Mouse (Mus musculus) embryonic facial prominence, embryonic 13.5 days (tissue): Measurements from ENCODE around the gene Acvr1. TPM values are rescaled to one million over a fixed set of nuclear protein-coding genes. Genes with fewer than 3 reads are reported as not detected.

Experiments
- ATAC-seq: fragments of 200-750 bp; cut with Nextera tagmentation; 2 replicates; pipeline ENCODE4 v1.8.0; 2017; ENCODE audit warnings: low read depth; ENCODE audit not compliant: insufficient number of reproducible peaks, insufficient read depth, low FRiP score, low TSS enrichment
- H3K27ac ChIP-seq: fragments of 300-500 bp; sonication (generic); 2 replicates; pipeline ENCODE4 v1.5.1; 2015; ENCODE audit warnings: moderate library complexity, mild to moderate bottlenecking, inconsistent platforms
- H3K27me3 ChIP-seq: fragments of 300-500 bp; sonication (generic); 2 replicates; pipeline ENCODE4 v1.6.1; 2015; ENCODE audit warnings: mild to moderate bottlenecking, inconsistent platforms
- H3K36me3 ChIP-seq: fragments of 300-500 bp; sonication (generic); 2 replicates; pipeline ENCODE4 v1.6.1; 2015; ENCODE audit warnings: mild to moderate bottlenecking, inconsistent platforms
- H3K4me1 ChIP-seq: fragments of 300-500 bp; sonication (generic); 2 replicates; pipeline ENCODE4 v1.6.1; 2015; ENCODE audit warnings: inconsistent platforms
- H3K4me2 ChIP-seq: fragments of 300-500 bp; sonication (generic); 2 replicates; pipeline ENCODE4 v1.6.1; 2015; ENCODE audit warnings: moderate library complexity, mild to moderate bottlenecking, inconsistent platforms
- H3K4me3 ChIP-seq: fragments of 300-500 bp; sonication (generic); 2 replicates; pipeline ENCODE4 v1.5.1; 2015; ENCODE audit warnings: mild to moderate bottlenecking, inconsistent platforms
- H3K9ac ChIP-seq: fragments of 300-500 bp; sonication (generic); 2 replicates; pipeline ENCODE4 v1.6.1; 2015; ENCODE audit warnings: mild to moderate bottlenecking, inconsistent platforms
- H3K9me3 ChIP-seq: fragments of 300-500 bp; sonication (generic); 2 replicates; pipeline ENCODE4 v1.6.1; 2016; ENCODE audit warnings: inconsistent platforms
- WGBS: fragments of 180-500 bp; shearing (Covaris S2); methylation state at CpG from one replicate; pipeline ENCODE4 v1.1.7; 2015; ENCODE audit warnings: mixed read lengths; 5-methylcytosine and 5-hydroxymethylcytosine counted together
- polyA plus RNA-seq: library from polyadenylated mRNA; unstranded; fragments of >200 nt; fragmentation: Nextera tagmentation; extraction: Ambion mirVana; gene quantifications from 2 replicates; pipeline ENCODE4 v1.2.1, GENCODE M21; 2015

Gene Acvr1
- polyA plus RNA-seq, result 8.9 and 12.0 TPM in 2 replicates

- H3K36me3 ChIP-seq, result no peaks in the 10 kb centered on the region
- under 1% methylated on average over 63 of the region's 80 CpGs for WGBS
- H3K4me2 ChIP-seq, result peak within 1 kb of the TSS; percentile 77
- H3K4me1 ChIP-seq, result peaks cover 45% of the 10 kb centered on the region
- H3K4me3 ChIP-seq, result peak within 1 kb of the TSS; percentile 89
- H3K9me3 ChIP-seq, result no peaks in the 10 kb centered on the region
- peak within 1 kb of the TSS; percentile 99 for H3K27ac ChIP-seq
- H3K27me3 ChIP-seq, result no peaks in the 10 kb centered on the region
- ATAC-seq, result peak; percentile 89
- peak within 1 kb of the TSS; percentile 90 for H3K9ac ChIP-seq
Measured at GRCm38 (mm10) chr2:58567066-58567810, at the start of gene Acvr1, which contains the start of gene Upp2. Gene Acvr1, minus strand, starts transcription at chr2:58567157. Gene Upp2, plus strand, starts transcription at chr2:58567298.

DNA sequence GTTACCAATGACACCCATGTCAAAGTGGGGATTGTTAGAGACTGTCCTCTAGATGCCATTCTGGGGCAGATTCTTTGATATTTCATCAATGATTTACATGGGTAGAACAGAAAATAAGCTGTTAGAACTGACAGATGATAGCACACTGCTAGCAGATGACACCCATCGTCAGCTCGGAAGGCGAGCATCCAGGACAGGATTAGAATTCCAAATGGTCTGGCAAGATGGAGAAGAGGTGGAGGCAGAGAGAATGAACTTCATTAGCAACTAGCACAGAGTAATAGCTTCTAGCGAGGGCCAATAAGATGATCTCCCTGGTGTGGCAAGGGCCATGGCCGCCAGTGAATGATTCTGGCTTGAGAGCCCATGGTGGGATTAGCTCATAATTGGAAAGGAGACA, 48.8 kb upstream of the Acvr1 start:
- Histone ChIP-seq H3K9ac (no peak overlapping the region), H3K36me3 (no peaks in the 10 kb centered on the region), H3K27ac (no peak overlapping the region), H3K4me2 (no peak overlapping the region), H3K4me3 (no peak overlapping the region), H3K9me3 (no peaks in the 10 kb centered on the region), H3K27me3 (no peaks in the 10 kb centered on the region), H3K4me1 (no peaks in the 10 kb centered on the region)
- 94% methylated on average over 5 of the region's 5 CpGs for WGBS
- ATAC-seq, result no peak

- Histone ChIP-seq H3K27ac (no peak overlapping the region), H3K9ac (no peak overlapping the region), H3K4me3 (no peak overlapping the region), H3K36me3 (no peaks in the 10 kb centered on the region), H3K27me3 (no peaks in the 10 kb centered on the region), H3K4me2 (no peak overlapping the region), H3K4me1 (no peaks in the 10 kb centered on the region), H3K9me3 (no peaks in the 10 kb centered on the region)
- 97% methylated on average over 8 of the region's 8 CpGs for WGBS
- no peak for ATAC-seq
Measured at GRCm38 (mm10) chr2:58614851-58615250, 47.9 kb upstream of the Acvr1 start.

GRCm38 (mm10) chr2:58613720-58614119, 46.8 kb upstream of the Acvr1 start:
- 94% methylated on average over 3 of the region's 3 CpGs for WGBS
- no peaks in the 10 kb centered on the region for H3K36me3 ChIP-seq
- ATAC-seq, result no peak
- no peak overlapping the region for H3K4me2 ChIP-seq
- H3K27me3 ChIP-seq, result no peaks in the 10 kb centered on the region
- no peak overlapping the region for H3K4me3 ChIP-seq
- no peaks in the 10 kb centered on the region for H3K4me1 ChIP-seq
- H3K9me3 ChIP-seq, result no peaks in the 10 kb centered on the region
- H3K9ac ChIP-seq, result no peak overlapping the region
- no peak overlapping the region for H3K27ac ChIP-seq

GRCm38 (mm10) chr2:58604791-58605190, 37.8 kb upstream of the Acvr1 start:
- Histone ChIP-seq H3K36me3 (no peaks in the 10 kb centered on the region), H3K9me3 (no peaks in the 10 kb centered on the region), H3K4me3 (no peak overlapping the region), H3K4me1 (no peaks in the 10 kb centered on the region), H3K4me2 (no peak overlapping the region), H3K27ac (no peak overlapping the region), H3K9ac (no peak overlapping the region), H3K27me3 (no peaks in the 10 kb centered on the region)
- 88% methylated on average over 3 of the region's 3 CpGs for WGBS
- no peak for ATAC-seq

DNA sequence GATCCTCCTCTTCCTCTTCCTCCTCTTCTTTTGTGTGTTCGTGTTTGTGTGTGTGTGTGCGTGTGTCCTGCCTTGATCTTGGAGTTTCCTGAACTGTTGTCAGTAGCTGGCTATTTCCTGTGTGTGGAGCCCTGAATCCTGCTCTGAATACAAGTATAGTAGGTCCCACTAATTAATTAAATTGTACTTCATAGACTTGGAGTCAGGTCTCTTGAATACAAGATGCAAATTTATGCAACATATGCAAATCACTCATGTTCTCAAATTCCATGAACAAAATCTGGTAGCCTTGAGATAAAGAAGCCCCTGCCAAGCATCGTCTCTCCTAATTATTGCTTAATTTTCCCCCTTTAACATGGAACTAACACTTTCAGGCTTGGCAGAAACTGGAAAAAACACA, 36.4 kb upstream of the Acvr1 start:
- Histone ChIP-seq H3K9me3 (no peaks in the 10 kb centered on the region), H3K4me3 (no peak overlapping the region), H3K36me3 (no peaks in the 10 kb centered on the region), H3K4me1 (no peaks in the 10 kb centered on the region), H3K9ac (no peak overlapping the region), H3K27me3 (no peaks in the 10 kb centered on the region), H3K27ac (no peak overlapping the region), H3K4me2 (no peak overlapping the region)
- no peak for ATAC-seq
- WGBS, result 90% methylated on average over 3 of the region's 3 CpGs

DNA sequence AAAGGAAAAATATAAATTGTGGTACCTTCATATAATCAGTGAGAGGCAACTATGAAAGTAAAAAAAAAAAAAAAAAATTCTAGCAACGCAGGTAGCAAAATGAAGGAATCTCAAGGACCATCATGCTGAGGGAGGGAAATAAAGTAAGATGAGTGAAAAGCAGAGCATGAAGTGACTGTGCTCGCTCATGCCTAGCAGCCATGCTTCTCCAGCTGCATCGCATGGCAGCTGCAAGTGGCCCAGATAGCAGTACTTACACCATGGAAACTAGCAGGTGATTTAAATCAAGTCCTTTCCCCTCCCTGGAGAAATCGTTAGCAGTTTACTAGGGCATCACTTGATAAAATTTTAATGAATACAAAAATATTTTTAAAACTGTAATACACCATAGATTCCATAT, 34.4 kb upstream of the Acvr1 start:
- H3K9ac ChIP-seq, result no peak overlapping the region
- no peak overlapping the region for H3K27ac ChIP-seq
- no peak overlapping the region for H3K4me2 ChIP-seq
- 89% methylated on average over 4 of the region's 4 CpGs for WGBS
- no peaks in the 10 kb centered on the region for H3K27me3 ChIP-seq
- H3K9me3 ChIP-seq, result no peaks in the 10 kb centered on the region
- 0 out of 2 replicates have a peak, but pooled peaks cover 8% of the 10 kb centered on the region for H3K4me1 ChIP-seq
- ATAC-seq, result no peak
- H3K36me3 ChIP-seq, result no peaks in the 10 kb centered on the region
- no peak overlapping the region for H3K4me3 ChIP-seq

- Histone ChIP-seq H3K4me1 (peaks cover 19% of the 10 kb centered on the region), H3K27me3 (no peaks in the 10 kb centered on the region)
- 94% methylated on average over 6 of the region's 6 CpGs for WGBS
Measured at GRCm38 (mm10) chr2:58599639-58600038, 32.7 kb upstream of the Acvr1 start.

GRCm38 (mm10) chr2:58597556-58597955, 30.6 kb upstream of the Acvr1 start:
- H3K27me3 ChIP-seq, result no peaks in the 10 kb centered on the region
- ATAC-seq, result no peak
- H3K9ac ChIP-seq, result no peak overlapping the region
- H3K36me3 ChIP-seq, result no peaks in the 10 kb centered on the region
- H3K4me3 ChIP-seq, result no peak overlapping the region
- peaks cover 24% of the 10 kb centered on the region for H3K4me1 ChIP-seq
- H3K27ac ChIP-seq, result no peak overlapping the region
- 95% methylated on average over 3 of the region's 3 CpGs for WGBS
- no peak overlapping the region for H3K4me2 ChIP-seq
- H3K9me3 ChIP-seq, result no peaks in the 10 kb centered on the region

More at GRCm38 (mm10) chr2:58599639-58600038, 32.7 kb upstream of the Acvr1 start:
- no peaks in the 10 kb centered on the region for H3K9me3 ChIP-seq
- H3K27ac ChIP-seq, result no peak overlapping the region
- no peak overlapping the region for H3K4me2 ChIP-seq
- no peak overlapping the region for H3K9ac ChIP-seq
- H3K4me3 ChIP-seq, result no peak overlapping the region
- no peaks in the 10 kb centered on the region for H3K36me3 ChIP-seq
- no peak for ATAC-seq

GRCm38 (mm10) chr2:58596774-58597342, 29.9 kb upstream of the Acvr1 start:
- peaks cover 24% of the 10 kb centered on the region for H3K4me1 ChIP-seq
- H3K27me3 ChIP-seq, result no peaks in the 10 kb centered on the region
- no peaks in the 10 kb centered on the region for H3K36me3 ChIP-seq
- no peak overlapping the region for H3K4me3 ChIP-seq
- 0 out of 2 replicates have a peak, but pooled peaks have one; percentile 48 for ATAC-seq
- peak overlapping the region; percentile 28 for H3K27ac ChIP-seq
- WGBS, result 73% methylated on average over 17 of the region's 17 CpGs
- H3K9me3 ChIP-seq, result no peaks in the 10 kb centered on the region
- no peak overlapping the region for H3K4me2 ChIP-seq
- no peak overlapping the region for H3K9ac ChIP-seq

DNA sequence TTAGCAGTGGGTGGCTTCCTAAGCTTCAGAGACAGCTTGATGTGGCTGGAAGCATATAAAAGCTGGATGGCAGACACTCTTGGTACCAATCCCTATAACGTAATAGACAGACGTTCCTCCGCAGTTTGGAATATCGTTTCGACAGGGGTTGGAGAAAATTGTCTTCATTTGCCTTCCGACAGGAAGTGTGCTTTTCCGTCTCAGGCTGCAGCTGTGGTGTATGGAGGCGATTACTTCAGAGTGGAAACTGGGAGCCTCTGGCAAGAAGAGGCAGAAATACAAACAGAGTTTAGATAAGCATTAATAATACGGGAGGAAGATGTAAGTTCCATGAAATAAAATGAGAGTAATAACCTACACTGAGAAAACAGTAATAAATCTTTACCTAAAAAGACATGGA, 28.4 kb upstream of the Acvr1 start:
- H3K27me3 ChIP-seq, result no peaks in the 10 kb centered on the region

GRCm38 (mm10) chr2:58590055-58590454, 23.1 kb upstream of the Acvr1 start:
- Histone ChIP-seq H3K4me3 (no peak overlapping the region), H3K9me3 (no peaks in the 10 kb centered on the region), H3K36me3 (no peaks in the 10 kb centered on the region), H3K4me1 (peaks cover 40% of the 10 kb centered on the region), H3K9ac (no peak overlapping the region), H3K27me3 (no peaks in the 10 kb centered on the region), H3K4me2 (no peak overlapping the region), H3K27ac (no peak overlapping the region)
- ATAC-seq, result no peak
- 100% methylated on average over 1 of the region's 1 CpGs for WGBS

More for the DNA sequence above, 28.4 kb upstream of the Acvr1 start:
- H3K9ac ChIP-seq, result no peak overlapping the region
- no peaks in the 10 kb centered on the region for H3K36me3 ChIP-seq
- H3K9me3 ChIP-seq, result no peaks in the 10 kb centered on the region
- H3K4me2 ChIP-seq, result no peak overlapping the region
- 0 out of 2 replicates have a peak overlapping the region, but pooled peaks have one; percentile 29 for H3K27ac ChIP-seq
- H3K4me1 ChIP-seq, result peaks cover 27% of the 10 kb centered on the region
- 32% methylated on average over 9 of the region's 9 CpGs for WGBS
- no peak overlapping the region for H3K4me3 ChIP-seq
- ATAC-seq, result no peak
